Comparison of ENCODE assay signal across 20 mouse cellular contexts in the genomic region with DNA sequence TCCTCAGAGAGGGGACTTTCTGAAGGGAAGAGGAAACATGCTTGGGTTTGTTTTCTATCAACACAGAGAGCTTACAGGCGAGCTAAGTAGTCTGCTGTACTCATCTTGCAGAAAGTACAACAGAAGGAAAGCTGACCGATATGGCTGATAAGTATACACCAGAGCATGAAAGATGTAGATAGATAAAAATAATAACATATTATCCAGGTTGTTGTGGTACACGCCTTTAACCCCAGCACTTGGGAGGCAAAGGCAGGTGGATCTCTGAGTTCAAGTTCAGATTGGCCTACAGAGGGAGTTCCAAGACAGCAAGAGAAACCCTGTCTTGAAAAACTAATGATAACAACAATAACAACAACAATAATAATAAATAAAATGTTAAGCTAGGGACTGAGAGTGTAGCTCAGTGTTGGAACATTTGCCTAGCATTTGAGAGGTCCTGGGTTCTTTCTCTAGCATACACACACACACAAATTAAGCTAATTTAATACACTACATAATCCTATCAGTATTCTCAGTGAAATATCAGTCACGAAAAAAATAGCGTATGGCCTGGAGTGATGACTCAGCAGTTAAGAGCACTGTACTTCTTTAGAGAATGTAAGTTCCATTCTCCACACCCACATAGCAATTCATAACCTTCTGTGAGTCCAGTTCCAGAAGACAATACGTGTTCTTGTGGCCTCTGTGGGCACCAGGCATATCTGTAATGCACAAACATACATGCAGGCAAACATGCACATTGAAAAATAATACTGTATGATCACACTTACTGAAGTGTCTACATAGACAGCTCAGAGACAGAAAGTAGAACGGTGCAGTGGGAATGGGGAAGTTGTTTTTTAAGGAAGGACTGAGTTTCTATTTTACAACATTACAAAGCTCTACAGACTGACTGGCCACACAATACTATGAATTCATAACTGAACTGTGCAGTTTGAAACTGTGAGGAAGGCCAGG. TPM values are rescaled to one million over a fixed set of nuclear protein-coding genes. Genes with fewer than 3 reads are reported as not detected.
DNase-seq lines count a peak whose midpoint lies in the region; ATAC-seq lines count a peak whose summit lies in the region.
"Had no signal": no experiment of that assay in that cellular context is flagged by ENCODE, and none has a peak within 500 bp of the region (broad histone marks: within the 10 kb centered on the region; RNA-seq: fewer than 3 reads in every experiment).

No protein-coding gene starts in this region.

- H3K27ac ChIP-seq in liver, embryonic 13.5 days = peak overlapping the region; percentile 80
- H3K27ac ChIP-seq in midbrain, embryonic 13.5 days = no peak overlapping the region
- H3K27ac ChIP-seq: embryonic facial prominence, embryonic 12.5 days had no signal

- no peak for ATAC-seq in megakaryocyte, adult 5-6 weeks (ENCODE audit: poor library complexity, severe bottlenecking)
- no peak for ATAC-seq in liver, embryonic 13.5 days (ENCODE audit: low read depth)
- no peak for ATAC-seq in midbrain, embryonic 13.5 days
- ATAC-seq: inflammation-experienced regulatory T-cells, adult 6 months had no signal

- peak; percentile 80 for DNase-seq in MEL-GATA-1-ER (ENCODE audit: extremely low read depth, low read depth)
- DNase-seq in liver, embryonic 13.5 days = no peak
- DNase-seq in right cerebral cortex, postnatal 4 days = no peak
- DNase-seq in frontal cortex, postnatal 36 days (ENCODE audit: low spot score in 2 of 2) = no peak
- DNase-seq: adrenal gland, postnatal 25 days; cerebellum, adult 11 months; cerebellum, postnatal 36 days; heart, adult 18-20 months; heart, postnatal 14 days; kidney, postnatal 10 days; lung, adult 2 months had no signal

- peak overlapping the region; percentile 38 for H3K4me2 ChIP-seq in liver, embryonic 13.5 days
- H3K4me2 ChIP-seq in midbrain, embryonic 13.5 days (replicated peaks) = no peak overlapping the region

- H3K9ac ChIP-seq in liver, embryonic 13.5 days = peak overlapping the region; percentile 36
- H3K9ac ChIP-seq in midbrain, embryonic 13.5 days (replicated peaks) = no peak overlapping the region
- H3K9ac ChIP-seq: embryonic facial prominence, embryonic 12.5 days had no signal

- 31% methylated on average over 7 of the region's 7 CpGs for WGBS in liver, embryonic 13.5 days (ENCODE audit: insufficient replicate concordance)
- 84% methylated on average over 7 of the region's 7 CpGs for WGBS in midbrain, embryonic 13.5 days

- H3K36me3 ChIP-seq in megakaryocyte, embryonic 14.5 days (replicated peaks; ENCODE audit: low read length) = peaks cover 38% of the 10 kb centered on the region
- H3K36me3 ChIP-seq in liver, embryonic 13.5 days = peaks cover 15% of the 10 kb centered on the region
- peaks cover 14% of the 10 kb centered on the region for H3K36me3 ChIP-seq in midbrain, embryonic 13.5 days

- H3K27me3 ChIP-seq in megakaryocyte, embryonic 14.5 days (replicated peaks) = no peaks in the 10 kb centered on the region
- H3K27me3 ChIP-seq in liver, embryonic 13.5 days = no peaks in the 10 kb centered on the region
- H3K27me3 ChIP-seq in midbrain, embryonic 13.5 days = no peaks in the 10 kb centered on the region
- H3K27me3 ChIP-seq: embryonic facial prominence, embryonic 12.5 days had no signal

- H3K4me1 ChIP-seq in megakaryocyte, embryonic 14.5 days = peaks cover 89% of the 10 kb centered on the region
- peaks cover 74% of the 10 kb centered on the region for H3K4me1 ChIP-seq in liver, embryonic 13.5 days (replicated peaks)
- H3K4me1 ChIP-seq in midbrain, embryonic 13.5 days (replicated peaks) = peaks cover 26% of the 10 kb centered on the region

- H3K9me3 ChIP-seq in megakaryocyte, embryonic 14.5 days = no peaks in the 10 kb centered on the region
- H3K9me3 ChIP-seq in liver, embryonic 13.5 days (replicated peaks) = no peaks in the 10 kb centered on the region
- H3K9me3 ChIP-seq in midbrain, embryonic 13.5 days = no peaks in the 10 kb centered on the region
- H3K9me3 ChIP-seq: embryonic facial prominence, embryonic 12.5 days had no signal

- peak overlapping the region; percentile 78 for H3K4me3 ChIP-seq in megakaryocyte, embryonic 14.5 days (replicated peaks)
- H3K4me3 ChIP-seq in liver, embryonic 13.5 days (replicated peaks) = 0 out of 2 replicates have a peak overlapping the region, but pooled peaks have one; percentile 6
- H3K4me3 ChIP-seq in midbrain, embryonic 13.5 days (replicated peaks) = no peak overlapping the region
- H3K4me3 ChIP-seq: embryonic facial prominence, embryonic 12.5 days had no signal

RNA-seq across cellular contexts. Expression of a gene that starts 3.0 kb away (rescaled TPM):
- 293 and 434 TPM in 2 replicates for polyA plus RNA-seq in megakaryocyte, embryonic 14.5 days (2012; ENCODE audit: insufficient read depth, low replicate concordance)
- total RNA-seq in megakaryocyte, adult 5-6 weeks (2015) = 111 and 139 TPM in 2 replicates
- total RNA-seq in megakaryocyte, adult 5-6 weeks (2017) = 72.5 and 76.7 TPM in 2 replicates
- 37.7 and 38.9 TPM in 2 replicates for polyA plus RNA-seq in liver, embryonic 13.5 days (2015; fragmentation: Nextera tagmentation; extraction: Ambion mirVana)
- 79.8 and 80.9 TPM in 2 replicates for polyA plus RNA-seq in midbrain, embryonic 13.5 days (2015; fragmentation: Nextera tagmentation; extraction: Ambion mirVana)

RNA-seq across cellular contexts. Expression of a gene that starts 16.9 kb away (rescaled TPM):
- polyA plus RNA-seq in megakaryocyte, embryonic 14.5 days (2012; ENCODE audit: insufficient read depth, low replicate concordance) = not detected in 2 replicates
- total RNA-seq in megakaryocyte, adult 5-6 weeks (2015) = not detected in 2 replicates
- not detected in 2 replicates for total RNA-seq in megakaryocyte, adult 5-6 weeks (2017)
- 0.02 TPM in 1 of 2 replicates, not detected in the other for polyA plus RNA-seq in liver, embryonic 13.5 days (2015; fragmentation: Nextera tagmentation; extraction: Ambion mirVana)
- polyA plus RNA-seq in midbrain, embryonic 13.5 days (2015; fragmentation: Nextera tagmentation; extraction: Ambion mirVana) = 0.05 and 0.08 TPM in 2 replicates
- total RNA-seq: heart, postnatal 14 days; layer of hippocampus, postnatal 10 days; left cerebral cortex, postnatal 36 days had no signal
- polyA plus RNA-seq: embryonic facial prominence, embryonic 12.5 days; forebrain, embryonic 11.5 days; neural tube, embryonic 11.5 days had no signal

RNA-seq across cellular contexts. Expression of a gene that starts 21.1 kb away (rescaled TPM):
- polyA plus RNA-seq in megakaryocyte, embryonic 14.5 days (2012; ENCODE audit: insufficient read depth, low replicate concordance) = 0.51 and 1.2 TPM in 2 replicates
- total RNA-seq in megakaryocyte, adult 5-6 weeks (2015) = 0.14 and 0.22 TPM in 2 replicates
- not detected in 2 replicates for total RNA-seq in megakaryocyte, adult 5-6 weeks (2017)
- polyA plus RNA-seq in liver, embryonic 13.5 days (2015; fragmentation: Nextera tagmentation; extraction: Ambion mirVana) = 0.07 and 0.13 TPM in 2 replicates
- 0.19 and 0.34 TPM in 2 replicates for polyA plus RNA-seq in midbrain, embryonic 13.5 days (2015; fragmentation: Nextera tagmentation; extraction: Ambion mirVana)
- total RNA-seq: heart, postnatal 14 days; left cerebral cortex, postnatal 36 days had no signal
- polyA plus RNA-seq: embryonic facial prominence, embryonic 12.5 days; forebrain, embryonic 11.5 days; lung, adult 2 months; neural tube, embryonic 11.5 days had no signal

RNA-seq across cellular contexts. Expression of a gene that starts 22.9 kb away (rescaled TPM):
- 122 and 153 TPM in 2 replicates for polyA plus RNA-seq in megakaryocyte, embryonic 14.5 days (2012; ENCODE audit: insufficient read depth, low replicate concordance)
- 38.3 and 47.7 TPM in 2 replicates for total RNA-seq in megakaryocyte, adult 5-6 weeks (2015)
- 30.2 and 38.9 TPM in 2 replicates for total RNA-seq in megakaryocyte, adult 5-6 weeks (2017)
- 2.8 and 3.1 TPM in 2 replicates for polyA plus RNA-seq in liver, embryonic 13.5 days (2015; fragmentation: Nextera tagmentation; extraction: Ambion mirVana)
- 45.0 and 45.9 TPM in 2 replicates for polyA plus RNA-seq in midbrain, embryonic 13.5 days (2015; fragmentation: Nextera tagmentation; extraction: Ambion mirVana)

RNA-seq across cellular contexts. Expression of a gene that starts 25.7 kb away (rescaled TPM):
- 140 and 181 TPM in 2 replicates for polyA plus RNA-seq in megakaryocyte, embryonic 14.5 days (2012; ENCODE audit: insufficient read depth, low replicate concordance)
- total RNA-seq in megakaryocyte, adult 5-6 weeks (2015) = 245 and 277 TPM in 2 replicates
- 72.9 and 83.4 TPM in 2 replicates for total RNA-seq in megakaryocyte, adult 5-6 weeks (2017)
- polyA plus RNA-seq in liver, embryonic 13.5 days (2015; fragmentation: Nextera tagmentation; extraction: Ambion mirVana) = 94.3 and 94.7 TPM in 2 replicates
- polyA plus RNA-seq in midbrain, embryonic 13.5 days (2015; fragmentation: Nextera tagmentation; extraction: Ambion mirVana) = 78.7 and 82.1 TPM in 2 replicates
